8 mouse cellular contexts compared by ENCODE assay signal in genomic region chr17:35484066-35484465, GRCm38 (mm10). TPM values are rescaled to one million over a fixed set of nuclear protein-coding genes. Genes with fewer than 3 reads are reported as not detected.
DNase-seq lines count a peak whose midpoint lies in the region; ATAC-seq and TF ChIP-seq lines count a peak whose summit lies in the region.
"Had no signal": no experiment of that assay in that cellular context is flagged by ENCODE, and none has a peak within 500 bp of the region (broad histone marks: within the 10 kb centered on the region; RNA-seq: fewer than 3 reads in every experiment).

No protein-coding gene starts in this region.

- 1% methylated on average over 9 of the region's 9 CpGs for WGBS in bone marrow, adult 2 months
- under 1% methylated on average over 9 of the region's 9 CpGs for WGBS in lung, embryonic 14.5 days

- peak; percentile 21 to 37 for DNase-seq in urinary bladder, adult 18-20 months (ENCODE audit: low spot score in 2 of 2)
- DNase-seq in urinary bladder, postnatal 10 days (ENCODE audit: low spot score): no peak
- DNase-seq in fibroblast of lung, adult 2 months (ENCODE audit: low read depth): peak; percentile 16
- peak; percentile 60 for DNase-seq in kidney, postnatal 14 days
- peak; percentile 83 for DNase-seq in lung, embryonic 14.5 days
- peak; percentile 71 for DNase-seq in right cerebral cortex, postnatal 4 days

- no peaks in the 10 kb centered on the region for H3K36me3 ChIP-seq in lung, embryonic 14.5 days (ENCODE audit: insufficient read depth)

- H3K9ac ChIP-seq in lung, embryonic 14.5 days: no peak overlapping the region

- TF ChIP-seq CTCF in bone marrow, adult 2 months (IDR thresholded peaks at IDR 0.05; ENCODE audit: control insufficient read depth, insufficient read depth, low read length): peak; percentile 88
- peak; percentile 89 for TF ChIP-seq CTCF in lung, embryonic 14.5 days (IDR thresholded peaks at IDR 0.05; ENCODE audit: low read depth)

- no peak for ATAC-seq in lung, embryonic 14.5 days (ENCODE audit: insufficient read depth)

- no peaks in the 10 kb centered on the region for H3K27me3 ChIP-seq in lung, embryonic 14.5 days (ENCODE audit: insufficient read depth, low read length)

- no peaks in the 10 kb centered on the region for H3K9me3 ChIP-seq in lung, embryonic 14.5 days (ENCODE audit: low read depth, low read length)

- H3K4me2 ChIP-seq in lung, embryonic 14.5 days: no peak overlapping the region

- no peak overlapping the region for H3K4me3 ChIP-seq in bone marrow, adult 2 months (replicated peaks; ENCODE audit: control insufficient read depth, low read depth, low read length)
- H3K4me3 ChIP-seq in lung, embryonic 14.5 days (ENCODE audit: low read depth, low read length): no peak overlapping the region

- H3K27ac ChIP-seq in bone marrow, adult 2 months (ENCODE audit: control insufficient read depth, insufficient read depth, low read depth, low read length, poor library complexity): no peak overlapping the region
- no peak overlapping the region for H3K27ac ChIP-seq in lung, embryonic 14.5 days (ENCODE audit: low read depth)

- H3K4me1 ChIP-seq in bone marrow, adult 2 months (ENCODE audit: control insufficient read depth, insufficient read depth, low read length): no peaks in the 10 kb centered on the region; the same call in 1 of the 2 replicates
- H3K4me1 ChIP-seq in lung, embryonic 14.5 days (ENCODE audit: insufficient read depth): no peaks in the 10 kb centered on the region

- TF ChIP-seq POLR2A in bone marrow, adult 2 months (IDR thresholded peaks at IDR 0.05; ENCODE audit: borderline replicate concordance, control insufficient read depth, low read depth, low read length): no peak

RNA-seq across cellular contexts. Expression of gene H2-Q10, which starts 14.2 kb away (rescaled TPM):
- polyA plus RNA-seq in bone marrow, adult 2 months (2011; ENCODE audit: insufficient read depth, insufficient read length, low replicate concordance, missing spikeins): 28.2 and 68.7 TPM in 2 replicates
- 0.08 and 0.28 TPM in 2 replicates for polyA plus RNA-seq in lung, embryonic 14.5 days (2014; fragmentation: Nextera tagmentation; extraction: Ambion mirVana)

RNA-seq across cellular contexts. Expression of gene Pou5f1, which starts 21.8 kb away (rescaled TPM):
- 102 TPM in 1 of 2 replicates, not detected in the other for polyA plus RNA-seq in bone marrow, adult 2 months (2011; ENCODE audit: insufficient read depth, insufficient read length, low replicate concordance, missing spikeins)
- polyA plus RNA-seq in lung, embryonic 14.5 days (2014; fragmentation: Nextera tagmentation; extraction: Ambion mirVana): 0.18 TPM in 1 of 2 replicates, not detected in the other
- polyA plus RNA-seq: heart, embryonic 14.5 days had no signal

RNA-seq across cellular contexts. Expression of gene Tcf19, which starts 32.6 kb away (rescaled TPM):
- polyA plus RNA-seq in bone marrow, adult 2 months (2011; ENCODE audit: insufficient read depth, insufficient read length, low replicate concordance, missing spikeins): 28.7 and 41.7 TPM in 2 replicates
- 83.9 and 89.3 TPM in 2 replicates for polyA plus RNA-seq in lung, embryonic 14.5 days (2014; fragmentation: Nextera tagmentation; extraction: Ambion mirVana)

RNA-seq across cellular contexts. Expression of gene Cchcr1, which starts 32.8 kb away (rescaled TPM):
- 15.7 and 31.8 TPM in 2 replicates for polyA plus RNA-seq in bone marrow, adult 2 months (2011; ENCODE audit: insufficient read depth, insufficient read length, low replicate concordance, missing spikeins)
- 15.2 and 20.3 TPM in 2 replicates for polyA plus RNA-seq in lung, embryonic 14.5 days (2014; fragmentation: Nextera tagmentation; extraction: Ambion mirVana)

RNA-seq across cellular contexts. Expression of gene H2-Q7, which starts 45.1 kb away (rescaled TPM):
- polyA plus RNA-seq in bone marrow, adult 2 months (2011; ENCODE audit: insufficient read depth, insufficient read length, low replicate concordance, missing spikeins): 43.9 and 101 TPM in 2 replicates
- polyA plus RNA-seq in lung, embryonic 14.5 days (2014; fragmentation: Nextera tagmentation; extraction: Ambion mirVana): 6.9 and 7.3 TPM in 2 replicates

Comparison
In these comparisons a context has a peak if more than half of its experiments do, and no peak if none do; other contexts are left out.
1. RNA of gene H2-Q10, which starts 14.2 kb away (polyA plus RNA-seq): 28.2 to 68.7 TPM in bone marrow, adult 2 months; 0.08 to 0.28 TPM in lung, embryonic 14.5 days; every median in the first group is over 10 times any median in the second.